Mouse (Mus musculus): ENCODE results near the gene Snrpf.

The Snrpf gene

GRCm38 (mm10) chr10:93602309-93602708 is 12.8 kb upstream of the Snrpf start:
- H3K27me3 ChIP-seq (ENCODE audit: insufficient read depth, low read length): peaks cover 7% of the 10 kb centered on the region; the same call in 1 of the 2 replicates
- no peak overlapping the region for H3K4me3 ChIP-seq (replicated peaks; ENCODE audit: low read length)
- H3K4me1 ChIP-seq (replicated peaks; ENCODE audit: low read depth, low read length): no peaks in the 10 kb centered on the region
- no peak for TF ChIP-seq POU5F1 (IDR thresholded peaks at IDR 0.05; ENCODE audit: borderline replicate concordance, low read length)
- H3K9me3 ChIP-seq (ENCODE audit: low read length): no peaks in the 10 kb centered on the region
- no peaks in the 10 kb centered on the region for H3K36me3 ChIP-seq (ENCODE audit: insufficient read depth, low read length)

GRCm38 (mm10) chr10:93596641-93597040 is 7.1 kb upstream of the Snrpf start:
- TF ChIP-seq NANOG (IDR thresholded peaks at IDR 0.05; ENCODE audit: borderline replicate concordance, low read length): no peak
- no peak for TF ChIP-seq CTCF (conservative IDR thresholded peaks at IDR 0.05; ENCODE audit: low read length)
- TF ChIP-seq POU5F1 (IDR thresholded peaks at IDR 0.05; ENCODE audit: borderline replicate concordance, low read length): no peak
- Histone ChIP-seq H3K36me3 (ENCODE audit: insufficient read depth, low read length) (no peaks in the 10 kb centered on the region), H3K4me3 (replicated peaks; ENCODE audit: low read length) (no peak overlapping the region), H3K9me3 (ENCODE audit: low read length) (no peaks in the 10 kb centered on the region), H3K4me1 (replicated peaks; ENCODE audit: low read depth, low read length) (peaks cover 6% of the 10 kb centered on the region; the same call in 1 of the 2 replicates), H3K27me3 (ENCODE audit: insufficient read depth, low read length) (peaks cover 9% of the 10 kb centered on the region; the same call in 1 of the 2 replicates)

- no peaks in the 10 kb centered on the region for H3K9me3 ChIP-seq (ENCODE audit: low read length)
- no peaks in the 10 kb centered on the region for H3K36me3 ChIP-seq (ENCODE audit: insufficient read depth, low read length)
- H3K27me3 ChIP-seq (ENCODE audit: insufficient read depth, low read length): peaks cover 9% of the 10 kb centered on the region; the same call in 1 of the 2 replicates
- TF ChIP-seq POU5F1 (IDR thresholded peaks at IDR 0.05; ENCODE audit: borderline replicate concordance, low read length): no peak
- no peak for TF ChIP-seq CTCF (conservative IDR thresholded peaks at IDR 0.05; ENCODE audit: low read length)
- no peak for TF ChIP-seq NANOG (IDR thresholded peaks at IDR 0.05; ENCODE audit: borderline replicate concordance, low read length)
- peaks cover 6% of the 10 kb centered on the region; the same call in 1 of the 2 replicates for H3K4me1 ChIP-seq (replicated peaks; ENCODE audit: low read depth, low read length)
- H3K4me3 ChIP-seq (replicated peaks; ENCODE audit: low read length): no peak overlapping the region
Measured at GRCm38 (mm10) chr10:93595831-93596230, 6.3 kb upstream of the Snrpf start.

GRCm38 (mm10) chr10:93594022-93594482 is 4.5 kb upstream of the Snrpf start:
- H3K36me3 ChIP-seq (ENCODE audit: insufficient read depth, low read length): no peaks in the 10 kb centered on the region
- H3K4me1 ChIP-seq (replicated peaks; ENCODE audit: low read depth, low read length): peaks cover 6% of the 10 kb centered on the region; the same call in 1 of the 2 replicates
- TF ChIP-seq POU5F1 (IDR thresholded peaks at IDR 0.05; ENCODE audit: borderline replicate concordance, low read length) (no peak), CTCF (conservative IDR thresholded peaks at IDR 0.05; ENCODE audit: low read length) (peak; percentile 13; the same call in 1 of the 2 replicates)

GRCm38 (mm10) chr10:93592456-93592855 is 3.0 kb upstream of the Snrpf start:
- Histone ChIP-seq H3K9me3 (ENCODE audit: low read length) (no peaks in the 10 kb centered on the region), H3K27me3 (ENCODE audit: insufficient read depth, low read length) (peaks cover 9% of the 10 kb centered on the region; the same call in 1 of the 2 replicates), H3K36me3 (ENCODE audit: insufficient read depth, low read length) (peaks cover 6% of the 10 kb centered on the region), H3K4me3 (replicated peaks; ENCODE audit: low read length) (no peak overlapping the region), H3K4me1 (replicated peaks; ENCODE audit: low read depth, low read length) (peaks cover 18% of the 10 kb centered on the region)
- TF ChIP-seq NANOG (IDR thresholded peaks at IDR 0.05; ENCODE audit: borderline replicate concordance, low read length): no peak
- no peak for TF ChIP-seq POU5F1 (IDR thresholded peaks at IDR 0.05; ENCODE audit: borderline replicate concordance, low read length)
- no peak for TF ChIP-seq CTCF (conservative IDR thresholded peaks at IDR 0.05; ENCODE audit: low read length)

More at GRCm38 (mm10) chr10:93594022-93594482, 4.5 kb upstream of the Snrpf start:
- Histone ChIP-seq H3K27me3 (ENCODE audit: insufficient read depth, low read length) (peaks cover 9% of the 10 kb centered on the region; the same call in 1 of the 2 replicates), H3K4me3 (replicated peaks; ENCODE audit: low read length) (peak overlapping the region; percentile 45; the same call in 1 of the 2 replicates), H3K9me3 (ENCODE audit: low read length) (no peaks in the 10 kb centered on the region)

- H3K9me3 ChIP-seq (ENCODE audit: low read length): no peaks in the 10 kb centered on the region
- peak overlapping the region; percentile 90 for H3K4me3 ChIP-seq (replicated peaks; ENCODE audit: low read length)
- no peaks in the 10 kb centered on the region for H3K27me3 ChIP-seq (ENCODE audit: insufficient read depth, low read length)
- no peak for TF ChIP-seq POU5F1 (IDR thresholded peaks at IDR 0.05; ENCODE audit: borderline replicate concordance, low read length)
- H3K4me1 ChIP-seq (replicated peaks; ENCODE audit: low read depth, low read length): peaks cover 20% of the 10 kb centered on the region
- peaks cover 39% of the 10 kb centered on the region for H3K36me3 ChIP-seq (ENCODE audit: insufficient read depth, low read length)
Measured at GRCm38 (mm10) chr10:93588796-93589195, 710 bp downstream of the Snrpf start.

- no peaks in the 10 kb centered on the region for H3K27me3 ChIP-seq (ENCODE audit: insufficient read depth, low read length)
- peaks cover 8% of the 10 kb centered on the region for H3K4me1 ChIP-seq (replicated peaks; ENCODE audit: low read depth, low read length)
- no peaks in the 10 kb centered on the region for H3K9me3 ChIP-seq (ENCODE audit: low read length)
- H3K4me3 ChIP-seq (replicated peaks; ENCODE audit: low read length): no peak overlapping the region
- peaks cover 19% of the 10 kb centered on the region for H3K36me3 ChIP-seq (ENCODE audit: insufficient read depth, low read length)
- TF ChIP-seq NANOG (IDR thresholded peaks at IDR 0.05; ENCODE audit: borderline replicate concordance, low read length): no peak
- TF ChIP-seq CTCF (conservative IDR thresholded peaks at IDR 0.05; ENCODE audit: low read length): peak; percentile 80
Measured at GRCm38 (mm10) chr10:93577271-93577886, 12.1 kb downstream of the Snrpf start.

- peaks cover 5% of the 10 kb centered on the region for H3K4me1 ChIP-seq (replicated peaks; ENCODE audit: low read depth, low read length)
- H3K9me3 ChIP-seq (ENCODE audit: low read length): no peaks in the 10 kb centered on the region
- TF ChIP-seq POU5F1 (IDR thresholded peaks at IDR 0.05; ENCODE audit: borderline replicate concordance, low read length) (no peak), NANOG (IDR thresholded peaks at IDR 0.05; ENCODE audit: borderline replicate concordance, low read length) (no peak), CTCF (conservative IDR thresholded peaks at IDR 0.05; ENCODE audit: low read length) (no peak)
- no peaks in the 10 kb centered on the region for H3K27me3 ChIP-seq (ENCODE audit: insufficient read depth, low read length)
- H3K4me3 ChIP-seq (replicated peaks; ENCODE audit: low read length): no peak overlapping the region
- peaks cover 7% of the 10 kb centered on the region; the same call in 1 of the 2 replicates for H3K36me3 ChIP-seq (ENCODE audit: insufficient read depth, low read length)
Measured at GRCm38 (mm10) chr10:93575960-93576359, 13.5 kb downstream of the Snrpf start.

GRCm38 (mm10) chr10:93574966-93575365 is 14.5 kb downstream of the Snrpf start:
- Histone ChIP-seq H3K27me3 (ENCODE audit: insufficient read depth, low read length) (no peaks in the 10 kb centered on the region), H3K9me3 (ENCODE audit: low read length) (no peaks in the 10 kb centered on the region), H3K4me1 (replicated peaks; ENCODE audit: low read depth, low read length) (peaks cover 5% of the 10 kb centered on the region), H3K4me3 (replicated peaks; ENCODE audit: low read length) (no peak overlapping the region), H3K36me3 (ENCODE audit: insufficient read depth, low read length) (peaks cover 5% of the 10 kb centered on the region; the same call in 1 of the 2 replicates)
- no peak for TF ChIP-seq NANOG (IDR thresholded peaks at IDR 0.05; ENCODE audit: borderline replicate concordance, low read length)
- no peak for TF ChIP-seq CTCF (conservative IDR thresholded peaks at IDR 0.05; ENCODE audit: low read length)
- TF ChIP-seq POU5F1 (IDR thresholded peaks at IDR 0.05; ENCODE audit: borderline replicate concordance, low read length): no peak

Measured in E14TG2a.4 (cell line).